Mouse (Mus musculus) left cerebral cortex, postnatal 25 days (tissue): ENCODE results near the gene Cav1. TPM values are rescaled to one million over a fixed set of nuclear protein-coding genes. Genes with fewer than 3 reads are reported as not detected.

ENCODE experiments used
- DNase-seq, 2 experiments: peaks; one replicate each; pipeline ENCODE4 v3.0.0; 2022; ENCODE audit warnings: low spot score in 2 of 2, mixed read lengths in 1 of 2
- intact Hi-C: fragments of 180-260 bp; cut with DNase I; formaldehyde crosslinking; loops from one replicate; pipeline ENCODE4 v1.15.1; 2025
- total RNA-seq, 2 experiments: library from RNA; stranded (reverse); gene quantifications; 2 replicates each; pipeline ENCODE4 v1.2.3; 2021

Cav1 gene
- 10 to 100 TPM; 17.3 to 18.2 TPM for total RNA-seq

DNA sequence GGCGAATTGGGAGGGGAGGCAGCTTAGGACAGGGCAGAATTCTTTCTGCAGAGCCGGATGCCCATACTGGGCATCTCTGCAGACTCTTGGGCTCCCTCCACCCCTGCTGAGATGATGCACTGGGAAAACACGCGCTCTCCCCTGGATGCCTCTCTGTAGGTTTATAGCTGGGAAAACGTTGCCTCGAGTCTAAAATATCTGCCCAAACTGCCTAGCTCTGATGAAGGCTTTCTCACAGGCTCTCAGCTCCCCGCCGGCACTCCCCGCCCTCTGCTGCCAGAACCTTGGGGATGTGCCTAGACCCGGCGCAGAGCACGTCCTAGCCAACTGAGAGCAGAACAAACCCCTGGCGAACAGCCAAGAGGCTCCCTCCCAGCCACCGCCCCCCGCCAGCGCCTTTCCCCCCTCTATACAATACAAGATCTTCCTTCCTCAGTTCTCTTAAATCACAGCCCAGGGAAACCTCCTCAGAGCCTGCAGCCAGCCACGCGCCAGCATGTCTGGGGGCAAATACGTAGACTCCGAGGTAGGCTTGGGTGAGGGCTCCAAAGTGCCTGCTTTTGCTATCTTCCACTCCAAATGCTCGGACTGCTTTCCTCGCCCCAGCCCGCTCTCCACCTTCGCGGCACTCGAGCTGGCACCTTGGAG is at the start of gene Cav1:
Cav1 (plus strand) TSS at position 382 of the 648 bp plus-strand sequence.
- intact Hi-C loops, result loop anchor here (1.0 to 5.0 kb wide), 4 partner anchors 25 to 201 kb away; partner anchors contain the start of gene Cav2
- DNase-seq, result peak; percentile 69 to 85

DNA sequence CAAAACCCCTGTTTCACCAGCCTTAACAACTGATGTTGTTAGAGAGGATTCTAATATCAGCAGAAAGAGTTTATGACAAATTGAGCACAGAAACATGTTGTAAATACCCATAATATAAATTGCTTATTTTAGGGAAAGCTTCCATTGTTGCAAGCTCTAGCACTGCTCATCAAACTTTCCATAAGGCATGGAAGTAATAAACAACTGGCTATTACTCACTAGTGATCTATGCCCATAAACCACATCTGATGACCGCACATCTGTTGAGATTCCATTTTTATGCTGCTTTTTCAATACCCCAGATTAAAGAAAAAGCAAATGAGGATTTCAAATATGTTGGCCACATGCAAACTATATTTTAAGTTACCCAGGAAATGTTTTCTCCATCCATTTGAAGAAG is 48.0 kb upstream of the Cav1 start:
- intact Hi-C loops, result no loop called here
- DNase-seq, result no peak

DNA sequence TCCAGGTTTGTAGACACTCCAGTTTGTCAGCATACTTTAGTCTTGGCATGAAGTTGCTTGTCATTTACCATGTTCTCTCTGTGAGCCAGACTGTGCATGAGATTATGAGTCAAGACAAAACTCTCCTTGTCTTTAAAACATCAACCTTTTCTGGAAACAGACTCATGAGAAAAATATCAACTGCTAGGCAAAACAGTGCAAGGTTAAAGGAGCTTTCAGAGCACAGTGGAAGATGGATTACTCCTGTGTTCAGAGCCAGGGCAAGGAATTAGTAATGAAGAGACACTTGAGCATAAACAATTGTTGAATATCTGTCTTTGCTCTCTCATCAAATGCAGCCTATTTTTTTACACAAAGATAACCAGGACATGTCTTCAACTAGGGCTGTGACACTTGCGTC is 47.2 kb upstream of the Cav1 start:
- DNase-seq, result no peak
- intact Hi-C loops, result no loop called here

DNA sequence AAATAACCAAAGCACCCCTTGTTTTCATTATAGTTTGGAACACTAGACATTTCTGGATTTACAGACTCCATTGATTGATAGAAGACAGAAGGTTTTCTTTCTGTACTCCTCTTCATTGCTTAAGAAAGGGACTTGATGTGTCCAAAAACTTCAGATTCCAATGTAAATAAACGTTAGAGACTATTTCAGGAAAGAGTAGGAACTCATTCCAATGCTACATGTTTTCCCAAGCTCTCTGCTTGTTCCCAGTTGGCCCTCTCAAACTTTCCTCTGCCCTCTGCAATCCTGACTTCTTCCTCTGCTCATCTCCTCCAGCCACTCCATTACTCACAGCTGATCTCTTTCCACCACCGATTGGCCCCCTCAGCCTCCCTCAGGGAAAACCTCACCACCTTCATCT is 43.3 kb upstream of the Cav1 start:
- intact Hi-C loops, result no loop called here
- no peak for DNase-seq

DNA sequence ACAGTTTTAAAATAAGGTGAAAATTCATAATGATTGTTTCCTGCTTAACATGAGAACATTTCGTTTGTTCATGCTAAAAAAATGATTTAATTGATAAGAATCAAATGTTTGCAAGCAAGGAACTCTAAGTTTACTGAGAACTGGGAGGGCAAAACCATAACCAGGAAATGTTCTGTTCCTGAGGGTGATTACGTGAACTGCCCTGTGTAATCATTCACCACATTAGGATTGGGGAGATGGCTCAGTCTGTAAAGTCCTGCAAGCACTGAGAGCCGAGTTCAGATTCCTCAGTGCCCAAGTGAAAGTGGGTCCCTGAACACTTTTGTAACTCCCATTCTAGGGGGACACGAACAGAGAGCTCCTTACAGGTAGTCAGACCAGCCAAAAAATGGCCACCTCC is 41.1 kb upstream of the Cav1 start:
- intact Hi-C loops, result no loop called here
- no peak for DNase-seq

DNA sequence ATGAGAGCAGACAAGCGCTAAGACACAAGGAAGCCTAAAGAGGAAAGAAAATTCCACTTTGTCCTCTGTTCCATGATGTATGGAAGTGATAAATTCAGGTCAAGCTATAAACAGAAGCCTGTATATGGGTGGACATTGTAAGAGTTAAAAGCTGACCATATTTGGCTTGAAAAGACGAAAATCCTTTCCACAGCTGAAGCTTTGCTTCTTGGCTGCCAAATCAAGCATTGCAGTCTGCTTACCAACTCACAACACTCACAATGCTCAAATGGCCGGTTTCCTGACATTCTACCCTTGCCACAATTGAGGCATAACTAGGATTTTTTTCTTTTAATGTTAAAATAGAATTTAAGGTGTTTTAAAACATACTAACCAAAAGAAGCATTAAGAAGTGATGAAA is 39.7 kb upstream of the Cav1 start:
- intact Hi-C loops, result no loop called here
- DNase-seq, result no peak

DNA sequence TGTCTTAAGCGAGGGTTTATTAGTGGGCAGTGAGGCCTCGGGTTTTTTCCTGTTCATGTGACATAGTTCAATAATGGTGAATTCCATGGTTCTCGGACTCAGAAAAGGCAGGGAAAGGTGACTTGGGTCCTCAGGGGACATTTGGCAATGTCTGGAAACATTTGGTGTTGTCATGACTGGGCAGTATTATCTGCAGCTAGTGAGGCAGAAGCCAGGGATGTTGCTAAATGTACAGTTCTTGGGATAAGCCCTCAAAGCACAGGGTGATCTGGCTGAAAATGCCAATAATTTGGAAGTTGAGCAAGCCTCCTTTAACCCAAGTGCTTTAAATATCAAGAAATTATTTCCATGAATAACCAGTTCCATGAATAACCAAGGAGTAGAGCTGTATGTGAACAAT is 27.8 kb upstream of the Cav1 start:
- intact Hi-C loops, result no loop called here
- no peak for DNase-seq

DNA sequence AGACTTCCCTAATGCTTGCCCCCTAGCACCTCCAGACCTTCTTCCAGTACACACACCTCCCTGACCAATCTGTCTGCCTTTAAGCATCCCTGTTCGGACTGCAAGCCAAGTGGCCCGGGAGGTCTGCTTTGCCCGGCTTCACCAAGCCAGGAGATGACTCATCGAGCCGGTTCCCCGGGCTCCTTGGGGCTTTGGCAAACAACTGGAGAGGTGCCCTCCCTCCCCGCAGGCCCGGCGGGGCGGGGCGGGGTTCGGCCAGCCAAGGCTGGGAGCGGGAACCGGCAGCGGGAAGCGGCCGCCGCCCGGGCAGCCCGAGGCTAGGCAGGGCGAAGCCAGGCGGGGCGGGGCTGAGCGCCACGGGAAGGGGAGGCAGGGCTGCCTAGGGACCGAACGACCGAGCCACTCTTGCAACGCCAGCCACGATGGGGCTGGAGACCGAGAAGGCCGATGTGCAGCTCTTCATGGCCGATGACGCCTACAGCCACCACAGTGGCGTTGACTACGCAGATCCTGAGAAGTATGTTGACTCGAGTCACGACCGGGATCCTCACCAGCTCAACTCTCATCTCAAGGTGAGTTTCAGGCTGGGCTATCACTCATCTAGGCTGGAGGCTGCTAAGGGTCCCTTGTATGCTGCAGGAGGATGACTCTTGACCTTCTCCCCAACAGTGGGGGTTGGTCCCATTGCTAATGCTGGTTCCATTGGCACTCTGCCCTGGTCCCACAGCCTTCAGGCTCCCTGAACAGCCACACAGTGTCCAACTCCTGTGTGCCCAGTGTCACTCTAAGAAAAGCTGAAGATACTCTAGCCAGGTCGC is 25.0 kb upstream of the Cav1 start, which contains the start of gene Cav2:
Cav2 (plus strand) TSS at position 247 of the 818 bp plus-strand sequence.
- DNase-seq, result peak; percentile 49 to 60
- intact Hi-C loops, result loop anchor here (2.0 to 5.0 kb wide), 2 partner anchors 26 to 109 kb away; partner anchors contain the start of gene Cav1

DNA sequence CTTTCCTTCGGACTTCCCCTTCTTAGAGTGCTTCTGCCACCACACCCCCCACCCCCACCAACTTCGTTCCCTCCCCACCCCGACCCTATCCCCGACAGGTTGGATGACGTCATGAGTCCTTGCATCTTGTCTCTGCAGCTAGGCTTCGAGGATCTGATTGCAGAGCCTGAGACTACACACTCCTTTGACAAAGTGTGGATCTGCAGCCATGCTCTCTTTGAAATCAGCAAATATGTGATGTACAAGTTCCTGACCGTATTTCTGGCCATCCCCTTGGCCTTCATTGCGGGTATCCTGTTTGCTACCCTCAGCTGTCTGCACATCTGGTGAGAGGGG is 24.4 kb upstream of the Cav1 start:
- DNase-seq, result peak in 1 of 2 experiments; percentile 9
- intact Hi-C loops, result loop anchor here (2.0 to 5.0 kb wide), 2 partner anchors 25 to 109 kb away; partner anchors contain the start of gene Cav1

DNA sequence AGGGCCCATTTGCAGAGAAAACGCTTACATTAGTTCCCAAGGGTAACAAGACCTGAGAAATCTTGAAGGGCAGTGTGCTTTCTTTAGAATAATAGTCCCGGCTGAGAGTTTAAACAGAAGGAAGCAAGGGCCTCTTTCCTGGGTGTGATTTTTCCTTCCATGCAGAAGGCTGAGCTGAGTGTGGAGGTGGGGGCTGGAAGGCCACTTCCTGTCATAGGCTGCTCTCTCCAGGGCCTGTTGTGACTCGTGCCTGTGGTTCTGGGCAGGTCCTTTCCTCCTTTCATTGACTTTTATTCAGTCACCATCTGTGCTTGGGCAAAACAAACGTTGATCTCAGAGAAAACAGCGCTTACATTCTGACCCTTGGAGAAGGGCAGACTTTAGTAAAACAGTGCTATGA is 24.0 kb upstream of the Cav1 start:
- intact Hi-C loops, result loop anchor here (5.0 kb wide), 1 partner anchor 110 kb away; no protein-coding TSS in a partner anchor

DNA sequence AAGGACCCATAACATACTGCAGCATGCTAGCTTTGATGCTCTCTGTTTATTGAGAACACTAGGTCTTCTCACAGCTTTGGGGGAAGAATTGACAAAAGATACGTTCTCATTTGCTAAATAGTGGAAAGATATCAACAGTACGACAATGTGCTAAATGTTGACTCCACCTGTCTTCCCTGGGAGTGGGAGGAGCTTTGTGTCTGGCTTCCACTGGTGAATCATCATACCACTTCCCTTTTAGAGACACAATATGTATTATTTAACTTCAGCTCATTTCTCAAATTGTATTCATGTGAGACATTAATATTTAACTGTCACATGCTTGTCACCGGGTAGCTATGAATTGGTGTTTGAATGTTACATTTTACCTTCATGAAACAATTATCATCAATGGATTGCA is 22.3 kb upstream of the Cav1 start:
- intact Hi-C loops, result loop anchor here (5.0 kb wide), 1 partner anchor 112 kb away; no protein-coding TSS in a partner anchor
- no peak for DNase-seq

More for the DNA sequence above, 24.0 kb upstream of the Cav1 start:
- no peak for DNase-seq

DNA sequence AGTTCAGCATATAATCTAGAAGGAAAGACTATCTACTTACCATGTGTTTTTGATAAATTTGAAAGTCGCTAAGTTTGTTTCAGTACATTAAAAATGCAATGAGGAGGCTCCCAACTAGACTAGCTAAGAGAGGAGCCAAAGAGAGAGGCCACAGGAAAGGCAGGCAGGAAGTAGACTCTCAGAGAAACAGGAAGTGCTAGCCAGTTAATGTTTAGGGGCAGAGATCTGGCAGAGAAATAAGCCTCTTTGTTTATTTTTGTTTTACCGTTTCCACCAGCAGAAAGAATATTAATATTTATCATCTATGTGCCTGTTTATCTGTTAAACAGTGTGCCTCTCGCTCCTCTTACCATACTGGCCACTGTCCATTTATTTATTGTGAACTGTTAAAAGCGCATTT is 19.8 kb upstream of the Cav1 start:
- DNase-seq, result no peak
- intact Hi-C loops, result no loop called here

DNA sequence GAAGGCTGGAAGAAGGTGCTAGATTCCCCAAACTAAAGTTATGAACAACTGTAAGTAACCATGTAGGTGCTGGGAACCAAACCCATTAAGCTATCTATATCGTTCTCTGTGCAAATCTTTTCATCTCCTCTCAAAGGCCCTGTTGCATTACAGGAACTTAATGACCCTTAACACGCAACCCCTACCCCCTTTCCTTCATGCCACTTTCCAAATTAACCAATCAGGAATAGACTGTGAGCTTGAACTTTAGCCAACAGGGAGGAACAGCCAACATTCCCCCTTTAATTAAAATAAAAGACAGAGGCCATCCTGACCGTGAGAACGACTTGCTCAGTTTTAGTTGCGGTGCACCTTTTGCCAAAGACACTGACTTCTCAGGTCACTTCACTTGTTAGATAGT is 11.0 kb upstream of the Cav1 start:
- no peak for DNase-seq
- intact Hi-C loops, result no loop called here

DNA sequence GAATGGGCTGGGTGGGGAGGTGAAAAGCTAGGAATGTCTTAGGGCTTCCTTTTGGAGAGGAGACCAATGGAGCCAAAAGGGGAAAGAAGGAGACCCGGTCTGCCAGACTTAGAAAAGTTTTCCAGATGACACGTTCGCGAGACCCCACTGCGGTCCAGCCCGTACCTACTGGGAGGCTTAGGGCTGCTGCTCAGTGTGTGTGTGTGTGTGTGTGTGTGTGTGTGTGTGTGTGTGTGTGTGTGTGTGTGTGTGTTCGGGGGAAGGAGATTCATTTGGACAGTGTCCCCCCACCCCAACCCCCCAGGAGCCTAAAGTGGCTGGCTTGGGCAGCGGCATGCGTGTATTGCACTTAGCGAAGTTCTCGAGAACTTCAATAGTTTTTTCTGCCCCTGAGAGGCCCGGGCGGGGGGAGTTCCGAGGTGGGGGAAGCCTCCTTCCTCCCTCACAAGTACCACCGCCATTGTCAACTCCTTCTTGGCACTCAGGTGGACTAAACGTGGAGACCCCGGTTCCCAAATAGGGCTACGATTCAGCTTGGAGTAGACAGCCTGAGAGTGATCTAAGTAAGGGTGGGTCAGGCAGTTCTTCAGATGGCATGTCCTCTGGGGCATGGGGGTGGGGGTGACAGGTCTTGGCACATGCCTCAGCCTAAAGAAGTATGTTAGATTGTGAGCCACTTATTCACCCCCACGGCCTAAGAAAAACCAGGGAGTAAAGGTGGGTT is 629 bp downstream of the Cav1 start:
- DNase-seq, result no peak

DNA sequence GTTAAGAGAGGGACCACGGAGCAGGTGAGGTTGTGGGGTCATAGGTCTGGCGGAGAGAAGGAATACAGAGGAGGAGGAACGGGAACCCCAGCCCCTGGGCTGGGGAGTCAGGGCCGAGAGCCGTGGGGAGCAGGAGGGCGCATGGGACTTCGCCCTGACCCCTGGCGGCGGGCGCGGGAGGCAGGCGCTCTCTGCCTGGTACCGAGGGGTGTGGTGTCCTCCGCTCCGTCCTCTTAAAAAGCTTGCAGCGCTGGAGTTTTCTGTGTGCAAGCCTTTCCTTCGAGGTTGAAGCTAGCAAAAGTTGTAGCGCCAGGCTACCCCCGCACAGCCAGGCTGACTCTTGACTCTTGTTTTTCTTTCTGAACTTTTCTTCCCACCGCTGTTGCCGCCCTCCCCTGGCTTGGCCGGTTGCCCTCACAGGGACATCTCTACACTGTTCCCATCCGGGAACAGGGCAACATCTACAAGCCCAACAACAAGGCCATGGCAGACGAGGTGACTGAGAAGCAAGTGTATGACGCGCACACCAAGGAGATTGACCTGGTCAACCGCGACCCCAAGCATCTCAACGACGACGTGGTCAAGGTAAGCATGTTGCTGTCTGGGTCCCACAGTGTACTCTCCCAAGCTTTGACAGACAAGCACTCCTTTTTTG is 1.5 kb downstream of the Cav1 start:
- intact Hi-C loops, result loop anchor here (2.0 to 5.0 kb wide), 3 partner anchors 27 to 203 kb away; partner anchors contain the start of gene Cav2
- DNase-seq, result peak; percentile 15 to 30

More for the DNA sequence above, 629 bp downstream of the Cav1 start:
- intact Hi-C loops, result loop anchor here (1.0 to 5.0 kb wide), 4 partner anchors 26 to 202 kb away; partner anchors contain the start of gene Cav2

DNA sequence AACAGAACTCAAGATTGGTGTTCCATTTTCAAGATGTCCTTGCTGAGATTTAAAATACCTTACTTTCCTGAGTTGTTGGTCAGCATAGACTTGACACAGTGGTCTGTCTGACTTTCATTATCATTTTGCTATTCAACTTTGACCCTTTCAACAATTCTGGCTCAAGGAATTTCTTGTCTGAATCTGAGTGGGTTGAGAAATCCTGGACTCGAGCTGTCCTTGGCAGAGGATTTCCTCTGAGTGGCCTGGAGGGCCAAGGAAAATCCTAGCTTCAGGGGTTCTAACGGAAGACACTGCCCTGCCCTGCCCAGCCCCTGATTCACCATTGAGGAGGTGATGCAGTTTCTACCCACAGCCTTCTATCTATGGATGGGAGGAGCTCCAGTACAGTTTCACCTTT is 2.5 kb downstream of the Cav1 start:
- DNase-seq, result no peak

DNA sequence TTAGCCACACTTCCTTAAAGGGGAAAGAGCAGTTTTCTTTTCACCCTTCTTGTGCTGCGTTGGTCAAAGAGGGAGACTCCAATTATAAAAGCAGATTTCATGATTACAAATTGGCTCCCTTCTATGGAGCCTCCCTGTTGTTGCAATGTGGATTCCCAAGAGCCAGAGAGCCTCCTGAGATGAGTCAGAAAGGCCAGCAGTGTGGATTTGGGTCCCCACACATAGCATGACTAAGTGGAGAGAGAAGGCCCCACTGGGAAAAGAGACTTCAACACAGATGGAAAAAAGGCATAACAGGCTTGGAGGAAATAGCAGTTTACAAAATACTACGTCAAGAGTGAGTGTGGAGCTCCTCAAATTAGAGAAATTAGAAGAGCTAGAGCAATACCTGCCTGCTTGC is 3.1 kb downstream of the Cav1 start:
- peak in 1 of 2 experiments; percentile 55 for DNase-seq
- intact Hi-C loops, result loop anchor here (5.0 kb wide), 1 partner anchor 122 kb away; no protein-coding TSS in a partner anchor

More for the DNA sequence above, 2.5 kb downstream of the Cav1 start:
- intact Hi-C loops, result loop anchor here (5.0 kb wide), 1 partner anchor 121 kb away; no protein-coding TSS in a partner anchor

DNA sequence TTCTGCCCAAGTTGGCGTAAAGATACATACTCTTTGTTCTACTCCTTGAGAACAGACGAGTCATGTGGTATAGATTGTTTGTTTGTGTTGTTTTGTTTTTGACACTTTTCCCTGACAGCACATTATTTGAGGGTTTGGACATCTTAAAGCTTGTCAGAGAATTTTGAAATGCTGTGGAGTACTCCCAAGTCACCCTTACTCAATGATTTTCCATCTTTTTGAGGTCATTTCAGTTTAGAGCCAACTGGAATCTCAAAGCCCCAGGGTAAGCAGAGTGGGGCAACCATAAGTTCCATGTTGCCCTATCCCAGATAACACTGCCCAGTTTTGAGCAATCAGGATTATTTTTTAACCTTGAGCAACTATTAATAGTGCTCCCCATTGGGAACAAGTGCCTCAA is 8.1 kb downstream of the Cav1 start:
- no peak for DNase-seq
- intact Hi-C loops, result no loop called here
